Comparison of ENCODE assay signal across 19 mouse cellular contexts in genomic region chr17:48500846-48501445, GRCm38 (mm10). TPM values are rescaled to one million over a fixed set of nuclear protein-coding genes. Genes with fewer than 3 reads are reported as not detected.
A peak's percentile ranks its signal among the peaks of the same experiment; 100 is the strongest.
DNase-seq lines count a peak whose midpoint lies in the region; ATAC-seq and TF ChIP-seq lines count a peak whose summit lies in the region.
"Had no signal": no experiment of that assay in that cellular context is flagged by ENCODE, and none has a peak within 500 bp of the region (broad histone marks: within the 10 kb centered on the region; RNA-seq: fewer than 3 reads in every experiment).

No protein-coding gene starts in this region.

- no peak overlapping the region for H3K27ac ChIP-seq in heart, embryonic 11.5 days (ENCODE audit: low read depth, low read length)
- 0 out of 2 replicates have a peak overlapping the region, but pooled peaks have one; percentile 46 for H3K27ac ChIP-seq in intestine, postnatal 0 days (ENCODE audit: low read depth, low read length)
- H3K27ac ChIP-seq: hindbrain, embryonic 10.5 days; kidney, postnatal 0 days; limb, embryonic 10.5 days; liver, embryonic 14.5 days; midbrain, embryonic 10.5 days had no signal

- ATAC-seq in heart, embryonic 11.5 days (replicated peaks; ENCODE audit: insufficient number of reproducible peaks, low FRiP score, low TSS enrichment), result no peak
- ATAC-seq in intestine, postnatal 0 days, result peak; percentile 79
- ATAC-seq in monocyte, adult 5-6 weeks (replicated peaks; ENCODE audit: insufficient number of reproducible peaks, low FRiP score, low TSS enrichment, poor library complexity, severe bottlenecking), result no peak
- ATAC-seq: forebrain, embryonic 16.5 days; Patski had no signal

- peaks cover 7% of the 10 kb centered on the region for H3K4me1 ChIP-seq in heart, embryonic 11.5 days (ENCODE audit: control insufficient read depth, insufficient read depth, low read length)
- 0 out of 2 replicates have a peak, but pooled peaks cover 3% of the 10 kb centered on the region for H3K4me1 ChIP-seq in intestine, postnatal 0 days (replicated peaks; ENCODE audit: control insufficient read depth, insufficient read depth, low read length)

- H3K4me3 ChIP-seq in heart, embryonic 11.5 days (ENCODE audit: low read depth, low read length), result no peak overlapping the region
- no peak overlapping the region for H3K4me3 ChIP-seq in intestine, postnatal 0 days (ENCODE audit: low read depth, low read length)
- H3K4me3 ChIP-seq: hindbrain, embryonic 10.5 days; limb, embryonic 10.5 days; midbrain, embryonic 10.5 days; myocyte had no signal

- no peak overlapping the region for H3K4me2 ChIP-seq in heart, embryonic 11.5 days
- no peak overlapping the region for H3K4me2 ChIP-seq in intestine, postnatal 0 days (replicated peaks; ENCODE audit: low read depth)

- no peak for TF ChIP-seq CTCF in intestine, postnatal 0 days (IDR thresholded peaks at IDR 0.05; ENCODE audit: low read depth)

- no peaks in the 10 kb centered on the region for H3K9me3 ChIP-seq in heart, embryonic 11.5 days (replicated peaks; ENCODE audit: control insufficient read depth, low read length)
- H3K9me3 ChIP-seq in intestine, postnatal 0 days (ENCODE audit: control insufficient read depth), result no peaks in the 10 kb centered on the region
- H3K9me3 ChIP-seq: hindbrain, embryonic 10.5 days; limb, embryonic 10.5 days; midbrain, embryonic 10.5 days had no signal

- H3K36me3 ChIP-seq in heart, embryonic 11.5 days (ENCODE audit: control insufficient read depth, insufficient read depth, low read length), result no peaks in the 10 kb centered on the region
- H3K36me3 ChIP-seq in intestine, postnatal 0 days (ENCODE audit: control insufficient read depth, insufficient read depth), result no peaks in the 10 kb centered on the region
- H3K36me3 ChIP-seq: hindbrain, embryonic 10.5 days; limb, embryonic 10.5 days; midbrain, embryonic 10.5 days had no signal

- DNase-seq in adrenal gland, adult 2 months, result peak; percentile 23
- no peak for DNase-seq in adrenal gland, postnatal 4 days (ENCODE audit: low spot score in 2 of 2)
- DNase-seq in heart, adult 8-10 months (ENCODE audit: low spot score), result peak; percentile 48
- DNase-seq in ZHBTc4 (ENCODE audit: low read depth, low spot score), result peak; percentile 58
- no peak for DNase-seq in frontal cortex, postnatal 36 days (ENCODE audit: low spot score in 2 of 2)
- DNase-seq: adrenal gland, adult 8-10 months; gastrocnemius, postnatal 36 days; lung, postnatal 14 days had no signal

- 83% methylated on average over 7 of the region's 7 CpGs for WGBS in heart, embryonic 11.5 days (ENCODE audit: insufficient replicate concordance)
- 58% methylated on average over 7 of the region's 7 CpGs for WGBS in intestine, postnatal 0 days

- no peak overlapping the region for H3K9ac ChIP-seq in heart, embryonic 11.5 days (ENCODE audit: low read depth, low read length)
- no peak overlapping the region for H3K9ac ChIP-seq in intestine, postnatal 0 days (ENCODE audit: low read depth, low read length)
- H3K9ac ChIP-seq: liver, embryonic 14.5 days had no signal

- no peaks in the 10 kb centered on the region for H3K27me3 ChIP-seq in heart, embryonic 11.5 days (ENCODE audit: control insufficient read depth, insufficient read depth, low read length)
- H3K27me3 ChIP-seq in intestine, postnatal 0 days (replicated peaks; ENCODE audit: control insufficient read depth, insufficient read depth, low read length), result no peaks in the 10 kb centered on the region

RNA-seq across cellular contexts. Expression of gene Unc5cl, which starts 46.2 kb away (rescaled TPM):
- not detected for total RNA-seq in adrenal gland, adult 2 months (2021)
- polyA plus RNA-seq in adrenal gland, adult 2 months (2012; rRNA removed), result not detected in 2 replicates
- 1 to 10 TPM in 1 of 2 experiments, not detected in 1; 1.3 TPM for total RNA-seq in adrenal gland, postnatal 4 days (2021)
- not detected for total RNA-seq in heart, adult 8-10 months (2022)
- 0.17 and 0.23 TPM in 2 replicates for polyA plus RNA-seq in heart, embryonic 11.5 days (2014; fragmentation: Nextera tagmentation; extraction: Ambion mirVana)
- 26.7 and 28.4 TPM in 2 replicates for polyA plus RNA-seq in intestine, postnatal 0 days (2015; fragmentation: Nextera tagmentation; extraction: Ambion mirVana)
- 0.95 to 2.9 TPM (median 2.3 TPM) in 3 replicates for total RNA-seq in monocyte, adult 5-6 weeks (2017)
- total RNA-seq: adrenal gland, adult 8-10 months; gastrocnemius, postnatal 36 days had no signal
- polyA plus RNA-seq: midbrain, embryonic 10.5 days; myocyte had no signal

RNA-seq across cellular contexts. Expression of gene Tspo2, which starts 49.6 kb away (rescaled TPM):
- not detected for total RNA-seq in adrenal gland, adult 2 months (2021)
- not detected in 2 replicates for polyA plus RNA-seq in adrenal gland, adult 2 months (2012; rRNA removed)
- total RNA-seq in adrenal gland, postnatal 4 days (2021), result 1 to 10 TPM; 2.8 to 5.5 TPM
- total RNA-seq in heart, adult 8-10 months (2022), result not detected
- polyA plus RNA-seq in heart, embryonic 11.5 days (2014; fragmentation: Nextera tagmentation; extraction: Ambion mirVana), result 2.1 TPM in 2 replicates
- 0.48 and 1.3 TPM in 2 replicates for polyA plus RNA-seq in intestine, postnatal 0 days (2015; fragmentation: Nextera tagmentation; extraction: Ambion mirVana)
- total RNA-seq in monocyte, adult 5-6 weeks (2017), result 5.9 TPM in 1 of 3 replicates, not detected in the others
- total RNA-seq: gastrocnemius, postnatal 36 days had no signal
- polyA plus RNA-seq: limb, embryonic 10.5 days; myocyte had no signal

Comparison
In these comparisons a context has a peak if more than half of its experiments do, and no peak if none do; other contexts are left out.
1. DNase-seq: peak in adrenal gland, adult 2 months (single experiment), heart, adult 8-10 months (single experiment) and ZHBTc4 (single experiment); none in adrenal gland, postnatal 4 days (0 of 2) and frontal cortex, postnatal 36 days (0 of 2).